Mouse (Mus musculus): ENCODE results near the gene Phlda3. TPM values are rescaled to one million over a fixed set of nuclear protein-coding genes. Genes with fewer than 3 reads are reported as not detected.

Gene Phlda3
- polyA plus RNA-seq (2015; fragmentation: Nextera tagmentation; extraction: Ambion mirVana) = 142 and 144 TPM in 2 replicates

DNA sequence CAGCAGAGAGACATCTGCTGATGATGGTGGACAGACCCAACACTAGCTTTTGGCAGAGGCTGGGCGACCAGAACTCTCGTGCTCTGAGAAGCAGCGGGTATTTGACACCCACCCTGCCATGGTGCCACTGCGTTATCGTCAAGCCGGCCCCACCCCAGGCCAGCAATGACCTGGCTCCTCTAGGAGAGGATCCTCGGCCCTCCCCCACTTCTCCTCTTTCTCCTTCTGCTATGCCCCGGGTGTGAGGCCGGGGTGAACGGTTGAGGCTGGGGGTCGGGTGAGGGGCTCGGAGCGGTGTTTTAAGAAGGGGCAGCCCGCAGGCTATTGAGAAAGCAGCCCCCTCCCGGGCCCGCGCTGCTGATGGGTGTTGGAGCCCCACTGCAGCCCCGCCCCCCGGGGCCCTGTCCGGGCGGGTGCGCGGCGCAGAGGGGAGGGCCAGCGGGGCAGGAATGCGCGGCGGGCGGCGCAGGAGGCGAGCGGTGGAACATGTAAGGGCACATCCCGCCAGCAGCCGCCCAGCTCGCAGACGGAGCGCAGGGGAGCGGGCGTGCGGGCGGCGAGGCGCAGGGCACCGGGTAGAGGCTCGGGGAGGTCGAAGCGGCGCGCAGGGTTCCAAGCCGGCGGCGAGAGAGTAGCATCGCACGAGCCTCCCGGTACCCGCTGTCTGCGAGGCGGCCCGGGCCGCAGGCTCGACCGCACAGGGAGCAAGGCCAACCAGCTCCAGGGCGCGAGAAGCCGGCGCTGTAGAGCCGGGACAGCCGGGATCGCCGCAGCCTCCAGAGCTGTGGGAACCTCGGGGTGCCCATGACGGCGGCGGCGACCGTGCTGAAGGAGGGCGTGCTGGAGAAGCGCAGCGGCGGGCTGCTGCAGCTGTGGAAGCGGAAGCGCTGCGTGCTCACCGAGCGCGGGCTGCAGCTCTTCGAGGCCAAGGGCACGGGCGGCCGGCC, at the start of gene Phlda3:
Gene Phlda3, plus strand, starts transcription at position 475 of the 947 bp plus-strand sequence.

GRCm38 (mm10) chr1:135719983-135720382, 45.9 kb upstream of the Phlda3 start, which contains the start of gene Csrp1:
TSS of gene Csrp1 (plus strand) at chr1:135720061.

GRCm38 (mm10) chr1:135778780-135779535, 13.0 kb downstream of the Phlda3 start, which contains the start of gene Tnni1:
TSS of gene Tnni1 (plus strand) at chr1:135779434.

GRCm38 (mm10) chr1:135818481-135819086, 52.7 kb downstream of the Phlda3 start, which contains the start of gene Lad1:
TSS of gene Lad1 (plus strand) at chr1:135818598.

Other genes starting within 250 kb of the Phlda3 start
- 12.2 TPM in 2 replicates for gene Nav1, start 158.8 kb upstream of the Phlda3 start, polyA plus RNA-seq (2015; fragmentation: Nextera tagmentation; extraction: Ambion mirVana)
- 3,587 and 3,842 TPM in 2 replicates for gene Csrp1, start 46.1 kb upstream of the Phlda3 start, polyA plus RNA-seq (2015; fragmentation: Nextera tagmentation; extraction: Ambion mirVana)
- gene Tnni1, start 13.3 kb downstream of the Phlda3 start, polyA plus RNA-seq (2015; fragmentation: Nextera tagmentation; extraction: Ambion mirVana) = 1.1 and 2.5 TPM in 2 replicates
- 28.7 and 32.8 TPM in 2 replicates for gene Lad1, start 52.5 kb downstream of the Phlda3 start, polyA plus RNA-seq (2015; fragmentation: Nextera tagmentation; extraction: Ambion mirVana)
- gene Tnnt2, start 70.2 kb downstream of the Phlda3 start, polyA plus RNA-seq (2015; fragmentation: Nextera tagmentation; extraction: Ambion mirVana) = 2,839 and 2,890 TPM in 2 replicates
- gene Pkp1, start 153.1 kb downstream of the Phlda3 start, polyA plus RNA-seq (2015; fragmentation: Nextera tagmentation; extraction: Ambion mirVana) = 1.3 and 1.5 TPM in 2 replicates
- gene Igfn1, start 240.2 kb downstream of the Phlda3 start, polyA plus RNA-seq (2015; fragmentation: Nextera tagmentation; extraction: Ambion mirVana) = not detected in 2 replicates
- gene Tmem9, start 242.0 kb downstream of the Phlda3 start, polyA plus RNA-seq (2015; fragmentation: Nextera tagmentation; extraction: Ambion mirVana) = 64.1 and 64.3 TPM in 2 replicates

Measured in urinary bladder, postnatal 0 days (tissue).